ENCODE assay signal across 8 mouse cellular contexts in the genomic region with DNA sequence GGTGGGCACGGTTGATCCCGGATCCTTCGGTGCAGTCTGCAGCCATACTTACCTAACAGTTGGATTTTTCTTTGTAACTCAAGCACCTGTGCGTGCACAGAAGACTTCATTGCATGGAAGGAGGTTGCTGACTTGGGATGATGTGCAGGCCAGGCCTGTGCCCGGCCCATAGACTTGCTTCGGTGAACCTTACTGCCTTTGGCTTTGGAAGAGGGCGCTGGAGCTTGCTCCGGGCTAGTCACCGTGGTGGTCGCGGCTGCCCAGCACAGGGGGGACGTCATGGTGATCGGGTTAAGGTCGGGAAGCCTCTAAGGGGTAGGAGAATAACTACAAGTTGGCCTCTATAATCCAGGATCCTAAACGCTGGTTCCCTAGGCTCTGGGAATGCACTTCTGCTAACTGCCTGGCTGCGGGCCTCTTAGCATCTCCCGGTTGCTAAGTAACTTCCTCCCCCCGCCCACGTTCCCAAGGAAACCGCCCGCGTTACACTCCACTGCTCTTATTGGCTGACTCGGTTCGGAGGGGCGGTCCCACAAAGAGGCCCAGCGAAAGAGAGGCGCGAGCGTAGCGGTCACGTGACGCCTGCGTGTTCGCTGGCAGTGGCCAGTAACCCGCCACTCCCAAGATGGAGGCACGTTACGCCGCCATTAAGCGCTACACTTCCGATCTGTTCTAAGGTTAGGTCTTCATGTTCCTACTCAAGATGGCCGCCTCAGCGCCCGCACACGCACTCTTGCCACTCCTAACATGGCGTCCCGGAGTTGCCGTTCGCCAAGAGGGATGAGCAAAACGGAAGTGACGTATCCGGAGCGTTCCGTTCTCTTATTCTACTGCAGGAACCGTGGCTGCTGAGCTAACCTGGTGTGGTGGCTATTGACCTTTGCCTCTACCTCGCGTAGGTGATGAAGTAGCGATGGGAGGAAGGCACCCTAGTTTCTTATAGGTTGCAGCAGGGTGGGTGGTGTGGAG. TPM values are rescaled to one million over a fixed set of nuclear protein-coding genes. Genes with fewer than 3 reads are reported as not detected.
A peak's percentile ranks its signal among the peaks of the same experiment; 100 is the strongest.
DNase-seq lines count a peak whose midpoint lies in the region; ATAC-seq lines count a peak whose summit lies in the region.

A gene (minus strand): TSS at position 441 of the 969 bp plus-strand sequence.
A gene (plus strand): TSS at position 613 of the 969 bp plus-strand sequence.

- H3K9ac ChIP-seq in heart, embryonic 14.5 days (ENCODE audit: low read length), result peak within 1 kb of the TSS; percentile 79
- peak within 1 kb of the TSS; percentile 80 for H3K9ac ChIP-seq in liver, embryonic 13.5 days
- peak within 1 kb of the TSS; percentile 69 for H3K9ac ChIP-seq in stomach, embryonic 16.5 days (ENCODE audit: low read length)

- DNase-seq in c-Kit-negative CD71-positive TER-119-positive erythroid progenitor cells, embryonic 14.5 days (ENCODE audit: low read depth, low spot score), result peak; percentile 99
- DNase-seq in fibroblast of lung, adult 2 months (ENCODE audit: low read depth), result peak; percentile 100
- DNase-seq in kidney, postnatal 14 days, result peak; percentile 100
- DNase-seq in liver, embryonic 13.5 days, result peak; percentile 99
- peak; percentile 99 for DNase-seq in neural tube, embryonic 10.5 days (ENCODE audit: extremely low spot score, low spot score)

- 7% methylated on average over 57 of the region's 57 CpGs for WGBS in heart, embryonic 14.5 days
- WGBS in liver, embryonic 13.5 days (ENCODE audit: insufficient replicate concordance), result 6% methylated on average over 57 of the region's 57 CpGs
- 7% methylated on average over 57 of the region's 57 CpGs for WGBS in stomach, embryonic 16.5 days

- H3K9me3 ChIP-seq in heart, embryonic 14.5 days (ENCODE audit: control insufficient read depth, low read length), result no peaks in the 10 kb centered on the region
- H3K9me3 ChIP-seq in liver, embryonic 13.5 days (replicated peaks), result no peaks in the 10 kb centered on the region
- H3K9me3 ChIP-seq in stomach, embryonic 16.5 days (replicated peaks; ENCODE audit: control insufficient read depth, low read length), result no peaks in the 10 kb centered on the region

- peak within 1 kb of the TSS; percentile 52 to 68 for H3K27ac ChIP-seq in heart, embryonic 14.5 days (replicated peaks in 1 of 2; ENCODE audit: control insufficient read depth in 1 of 2, insufficient read depth in 1 of 2, low read depth in 2 of 2, low read length in 2 of 2)
- peak within 1 kb of the TSS; percentile 83 for H3K27ac ChIP-seq in liver, embryonic 13.5 days
- peak within 1 kb of the TSS; percentile 69 for H3K27ac ChIP-seq in stomach, embryonic 16.5 days (ENCODE audit: low read length)

- peak within 1 kb of the TSS; percentile 62 to 74 for H3K4me3 ChIP-seq in heart, embryonic 14.5 days (ENCODE audit: control insufficient read depth in 1 of 2, insufficient read depth in 1 of 2, low read depth in 1 of 2, low read length in 2 of 2)
- peak within 1 kb of the TSS; percentile 84 for H3K4me3 ChIP-seq in liver, embryonic 13.5 days (replicated peaks)
- peak within 1 kb of the TSS; percentile 79 for H3K4me3 ChIP-seq in stomach, embryonic 16.5 days (replicated peaks; ENCODE audit: low read length)

- peak within 1 kb of the TSS; percentile 77 for H3K4me2 ChIP-seq in heart, embryonic 14.5 days (ENCODE audit: low read length)
- H3K4me2 ChIP-seq in liver, embryonic 13.5 days, result peak within 1 kb of the TSS; percentile 95
- peak within 1 kb of the TSS; percentile 76 for H3K4me2 ChIP-seq in stomach, embryonic 16.5 days (ENCODE audit: low read depth, low read length)

- ATAC-seq in CD4-positive, CD25-positive, alpha-beta regulatory T cell, adult 4 months, result peak; percentile 96
- peak; percentile 99 for ATAC-seq in heart, embryonic 14.5 days (ENCODE audit: insufficient number of reproducible peaks, insufficient read depth, low FRiP score, low read depth)
- ATAC-seq in liver, embryonic 13.5 days (ENCODE audit: low read depth), result peak; percentile 99
- peak; percentile 100 for ATAC-seq in stomach, embryonic 16.5 days (ENCODE audit: insufficient read depth, low FRiP score)

- peaks cover 9 to 14% of the 10 kb centered on the region in 2 experiments for H3K4me1 ChIP-seq in heart, embryonic 14.5 days (ENCODE audit: control insufficient read depth in 2 of 2, insufficient read depth in 2 of 2, low read length in 2 of 2)
- peaks cover 31% of the 10 kb centered on the region for H3K4me1 ChIP-seq in liver, embryonic 13.5 days (replicated peaks)
- H3K4me1 ChIP-seq in stomach, embryonic 16.5 days (ENCODE audit: control insufficient read depth, insufficient read depth, low read length), result peaks cover 15% of the 10 kb centered on the region

- H3K36me3 ChIP-seq in heart, embryonic 14.5 days (ENCODE audit: control insufficient read depth, insufficient read depth, low read length), result peaks cover 36% of the 10 kb centered on the region
- H3K36me3 ChIP-seq in liver, embryonic 13.5 days, result peaks cover 36% of the 10 kb centered on the region
- H3K36me3 ChIP-seq in stomach, embryonic 16.5 days (ENCODE audit: control insufficient read depth, insufficient read depth, low read length), result no peaks in the 10 kb centered on the region

- H3K27me3 ChIP-seq in heart, embryonic 14.5 days (ENCODE audit: control insufficient read depth, insufficient read depth, low read length), result peaks cover 7% of the 10 kb centered on the region
- H3K27me3 ChIP-seq in liver, embryonic 13.5 days, result peaks cover 25% of the 10 kb centered on the region
- no peaks in the 10 kb centered on the region for H3K27me3 ChIP-seq in stomach, embryonic 16.5 days (ENCODE audit: control insufficient read depth, insufficient read depth, low read length)

RNA-seq across cellular contexts. Expression of the first gene that starts in this region (rescaled TPM):
- not detected for polyA plus RNA-seq in CD4-positive, CD25-positive, alpha-beta regulatory T cell, adult 4 months (2017; shearing (Covaris generic))
- polyA plus RNA-seq in heart, embryonic 14.5 days (2014; fragmentation: Nextera tagmentation; extraction: Ambion mirVana), result 0.23 TPM in 1 of 2 replicates, not detected in the other
- polyA plus RNA-seq in liver, embryonic 13.5 days (2015; fragmentation: Nextera tagmentation; extraction: Ambion mirVana), result 0.16 TPM in 1 of 2 replicates, not detected in the other
- 0.53 and 0.59 TPM in 2 replicates for polyA plus RNA-seq in stomach, embryonic 16.5 days (2015; fragmentation: Nextera tagmentation; extraction: Ambion mirVana)

RNA-seq across cellular contexts. Expression of the second gene that starts in this region (rescaled TPM):
- polyA plus RNA-seq in CD4-positive, CD25-positive, alpha-beta regulatory T cell, adult 4 months (2017; shearing (Covaris generic)), result 10 to 100 TPM; 31.5 to 37.6 TPM
- 56.3 and 56.6 TPM in 2 replicates for polyA plus RNA-seq in heart, embryonic 14.5 days (2014; fragmentation: Nextera tagmentation; extraction: Ambion mirVana)
- polyA plus RNA-seq in liver, embryonic 13.5 days (2015; fragmentation: Nextera tagmentation; extraction: Ambion mirVana), result 52.6 and 57.5 TPM in 2 replicates
- 102 TPM in 2 replicates for polyA plus RNA-seq in stomach, embryonic 16.5 days (2015; fragmentation: Nextera tagmentation; extraction: Ambion mirVana)

Comparison
In these comparisons a context has a peak if more than half of its experiments do, and no peak if none do; other contexts are left out.
1. Peak in every context shown above with its lines: DNase-seq, ATAC-seq, H3K4me3 ChIP-seq and H3K27ac ChIP-seq.